Mouse (Mus musculus) embryonic facial prominence, embryonic 15.5 days (tissue): ENCODE results near the gene Cacna1f. TPM values are rescaled to one million over a fixed set of nuclear protein-coding genes. Genes with fewer than 3 reads are reported as not detected.
A peak's percentile ranks its signal among the peaks of the same experiment; 100 is the strongest.

Experiments used
- ATAC-seq: fragments of 200-750 bp; cut with Nextera tagmentation; 2 replicates; pipeline ENCODE4 v1.8.0; 2017; ENCODE audit warnings: low read depth, moderate TSS enrichment; ENCODE audit not compliant: insufficient number of reproducible peaks, low FRiP score, low TSS enrichment
- H3K27ac ChIP-seq: fragments of 300-500 bp; sonication (generic); replicated peaks from 2 replicates; pipeline ENCODE4 v1.5.1; 2015; ENCODE audit warnings: mild to moderate bottlenecking, inconsistent platforms
- H3K27me3 ChIP-seq: fragments of 300-500 bp; sonication (generic); 2 replicates; pipeline ENCODE4 v1.6.1; 2015; ENCODE audit warnings: inconsistent platforms
- H3K36me3 ChIP-seq: fragments of 300-500 bp; sonication (generic); 2 replicates; pipeline ENCODE4 v1.6.1; 2015; ENCODE audit warnings: mild to moderate bottlenecking, inconsistent platforms
- H3K4me1 ChIP-seq: fragments of 300-500 bp; sonication (generic); 2 replicates; pipeline ENCODE4 v1.6.1; 2015; ENCODE audit warnings: inconsistent platforms
- H3K4me2 ChIP-seq: fragments of 300-500 bp; sonication (generic); replicated peaks from 2 replicates; pipeline ENCODE4 v1.6.1; 2015; ENCODE audit warnings: mild to moderate bottlenecking, inconsistent platforms
- H3K4me3 ChIP-seq: fragments of 300-500 bp; sonication (generic); replicated peaks from 2 replicates; pipeline ENCODE4 v1.5.1; 2015; ENCODE audit warnings: mild to moderate bottlenecking, inconsistent platforms
- H3K9ac ChIP-seq: fragments of 300-500 bp; sonication (generic); 2 replicates; pipeline ENCODE4 v1.6.1; 2015; ENCODE audit warnings: inconsistent platforms
- H3K9me3 ChIP-seq: fragments of 300-500 bp; sonication (generic); replicated peaks from 2 replicates; pipeline ENCODE4 v1.6.1; 2016; ENCODE audit warnings: inconsistent platforms
- WGBS: fragments of 180-500 bp; shearing (Covaris S2); methylation state at CpG from one replicate; pipeline ENCODE4 v1.1.7; 2015; 5-methylcytosine and 5-hydroxymethylcytosine counted together
- polyA plus RNA-seq: library from polyadenylated mRNA; unstranded; fragments of >200 nt; fragmentation: Nextera tagmentation; extraction: Ambion mirVana; gene quantifications from 2 replicates; pipeline ENCODE4 v1.2.1, GENCODE M21; 2015

Cacna1f gene
- polyA plus RNA-seq, 1 experiment from 2014 or later: 0.11 TPM

DNA sequence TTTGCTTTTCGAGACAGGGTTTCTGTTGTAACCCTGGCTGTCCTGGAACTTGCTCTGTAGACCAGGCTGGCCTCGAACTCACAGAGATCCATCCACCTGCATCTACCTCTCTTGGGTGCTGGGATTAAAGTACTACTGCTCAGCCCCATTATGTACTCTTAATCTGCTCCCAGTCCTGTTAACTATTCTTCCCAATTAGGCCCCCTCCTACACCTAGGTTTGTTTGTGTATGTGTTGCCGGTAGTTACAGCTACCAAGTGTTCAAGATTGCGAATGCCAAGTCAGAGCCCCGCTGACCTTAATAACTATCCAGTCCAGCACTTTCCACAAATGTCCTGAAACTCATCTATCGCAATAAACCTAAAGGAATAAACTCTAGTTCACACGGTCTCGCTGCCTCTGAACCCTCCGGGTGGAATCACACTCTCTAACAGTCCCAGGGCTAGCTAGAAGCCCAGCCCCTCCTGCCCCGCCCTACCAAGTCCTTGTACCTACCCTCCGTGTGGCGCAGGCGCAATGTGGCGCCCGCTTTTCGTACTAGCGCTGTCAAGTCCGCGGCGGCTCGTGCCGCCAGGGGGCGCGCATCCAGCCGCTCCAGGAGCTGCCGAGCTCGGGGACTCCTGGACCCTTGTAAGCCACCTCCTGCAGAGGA lies 72.6 kb downstream of the Cacna1f start:
- no peak overlapping the region for H3K9ac ChIP-seq
- no peak overlapping the region; the same call in 1 of the 2 replicates for H3K27ac ChIP-seq
- ATAC-seq: peak; percentile 92

DNA sequence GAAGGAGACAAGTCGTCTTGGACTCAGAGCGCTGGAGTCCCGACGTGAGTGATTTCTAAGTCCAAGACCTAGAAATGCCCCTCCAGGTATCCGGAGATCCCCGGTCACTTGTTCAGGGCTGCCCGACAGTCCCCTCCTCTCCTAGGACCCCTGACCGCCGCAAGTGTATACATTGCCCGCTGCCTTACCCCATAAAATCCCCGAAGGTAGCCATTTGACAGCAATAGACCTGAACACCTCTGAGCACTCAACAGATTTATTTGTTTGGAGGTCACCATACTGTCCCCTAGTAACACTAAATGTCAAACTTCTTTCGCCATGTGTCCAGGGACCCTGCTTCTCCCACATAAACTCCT lies 73.2 kb downstream of the Cacna1f start:
- H3K9ac ChIP-seq: no peak overlapping the region

More for the DNA sequence above, 72.6 kb downstream of the Cacna1f start:
- Histone ChIP-seq H3K4me3 (peak overlapping the region; percentile 32), H3K36me3 (no peaks in the 10 kb centered on the region), H3K9me3 (no peaks in the 10 kb centered on the region), H3K4me1 (0 out of 2 replicates have a peak, but pooled peaks cover 5% of the 10 kb centered on the region), H3K27me3 (no peaks in the 10 kb centered on the region), H3K4me2 (peak overlapping the region; percentile 56)
- WGBS: 18% methylated on average over 27 of the region's 27 CpGs

DNA sequence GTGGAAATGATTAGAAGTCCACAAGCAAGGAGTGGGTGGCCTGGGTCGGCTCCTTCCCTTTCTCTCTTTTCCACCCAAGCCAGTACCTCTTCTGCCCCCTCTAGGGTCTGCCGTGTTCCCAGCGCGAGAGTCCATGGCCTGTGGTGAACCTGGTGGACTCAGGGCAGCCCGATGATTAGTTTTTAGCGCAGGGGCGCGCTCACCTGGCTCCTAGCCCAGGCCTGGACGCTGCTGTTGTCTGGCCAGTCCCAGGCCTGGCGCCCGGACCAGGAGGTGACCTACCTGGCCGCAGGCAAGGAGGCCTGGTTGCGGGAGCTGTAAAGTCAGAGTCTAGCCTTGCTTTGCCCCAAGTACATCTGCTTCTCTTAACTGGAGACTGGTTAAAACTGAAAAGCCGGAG lies 74.0 kb downstream of the Cacna1f start, which contains the start of gene Magix:
TSS of gene Magix (minus strand) at position 388 of the 400 bp plus-strand sequence.
- Histone ChIP-seq H3K27ac (no peak within 1 kb of the TSS), H3K4me3 (peak within 1 kb of the TSS; percentile 32), H3K36me3 (no peaks in the 10 kb centered on the region), H3K27me3 (no peaks in the 10 kb centered on the region), H3K9me3 (no peaks in the 10 kb centered on the region), H3K9ac (no peak within 1 kb of the TSS), H3K4me2 (peak within 1 kb of the TSS; percentile 56), H3K4me1 (no peaks in the 10 kb centered on the region)
- 63% methylated on average over 14 of the region's 14 CpGs for WGBS
- no peak for ATAC-seq

More for the DNA sequence above, 73.2 kb downstream of the Cacna1f start:
- ATAC-seq: 0 out of 2 replicates have a peak, but pooled peaks have one; percentile 31
- Histone ChIP-seq H3K4me3 (peak overlapping the region; percentile 32), H3K36me3 (no peaks in the 10 kb centered on the region), H3K4me1 (0 out of 2 replicates have a peak, but pooled peaks cover under 1% of the 10 kb centered on the region), H3K27me3 (no peaks in the 10 kb centered on the region), H3K9me3 (no peaks in the 10 kb centered on the region), H3K4me2 (peak overlapping the region; percentile 56), H3K27ac (no peak overlapping the region)
- 16% methylated on average over 12 of the region's 12 CpGs for WGBS

Other genes starting within 250 kb of the Cacna1f start
- gene Usp27x, start 231.3 kb upstream of the Cacna1f start, polyA plus RNA-seq: 0.94 and 0.96 TPM in 2 replicates
- 0.11 TPM in 2 replicates for gene Foxp3, start 33.4 kb upstream of the Cacna1f start, polyA plus RNA-seq
- 2.3 and 2.6 TPM in 2 replicates for gene Ppp1r3f, start 32.8 kb upstream of the Cacna1f start, polyA plus RNA-seq
- 27.4 and 29.9 TPM in 2 replicates for gene Ccdc22, start 1.6 kb upstream of the Cacna1f start, polyA plus RNA-seq
- 4.7 and 5.3 TPM in 2 replicates for gene Syp, start 31.4 kb downstream of the Cacna1f start, polyA plus RNA-seq
- gene Prickle3, start 50.2 kb downstream of the Cacna1f start, polyA plus RNA-seq: 15.2 and 16.6 TPM in 2 replicates
- gene Plp2, start 64.3 kb downstream of the Cacna1f start, polyA plus RNA-seq: 171 and 180 TPM in 2 replicates
- 0.46 and 0.48 TPM in 2 replicates for gene Magix, start 74.2 kb downstream of the Cacna1f start, polyA plus RNA-seq
- 37.4 and 37.9 TPM in 2 replicates for gene Gpkow, start 90.0 kb downstream of the Cacna1f start, polyA plus RNA-seq
- gene Wdr45, start 107.2 kb downstream of the Cacna1f start, polyA plus RNA-seq: 40.6 and 48.0 TPM in 2 replicates
- 0.44 and 0.66 TPM in 2 replicates for gene Gm45208, start 115.2 kb downstream of the Cacna1f start, polyA plus RNA-seq
- 73.5 and 74.7 TPM in 2 replicates for gene Praf2, start 121.4 kb downstream of the Cacna1f start, polyA plus RNA-seq
- gene Ccdc120, start 143.8 kb downstream of the Cacna1f start, polyA plus RNA-seq: 17.2 and 22.1 TPM in 2 replicates
- gene Tfe3, start 155.5 kb downstream of the Cacna1f start, polyA plus RNA-seq: 32.8 and 35.9 TPM in 2 replicates
- 46.2 and 46.7 TPM in 2 replicates for gene Gripap1, start 182.7 kb downstream of the Cacna1f start, polyA plus RNA-seq
- 1.8 and 1.9 TPM in 2 replicates for gene Kcnd1, start 215.2 kb downstream of the Cacna1f start, polyA plus RNA-seq
- gene Otud5, start 234.3 kb downstream of the Cacna1f start, polyA plus RNA-seq: 51.3 and 53.9 TPM in 2 replicates